Mouse (Mus musculus) spleen, adult 2 months (tissue): ENCODE data around the gene Lfng. TPM values are rescaled to one million over a fixed set of nuclear protein-coding genes. Genes with fewer than 3 reads are reported as not detected.

Experiments
- DNase-seq, 2 experiments: peaks; one replicate each; pipeline versions ENCODE4 v3.0.0 to v3.0.0-alpha.2; 2012 to 2021; ENCODE audit warnings: low spot score in 2 of 2, low read depth in 1 of 2
- H3K27ac ChIP-seq: fragments of 200-500 bp; 2 replicates; pipeline ENCODE4 v1.5.1; 2012; ENCODE audit warnings: low read length, inconsistent platforms; ENCODE audit not compliant: insufficient read depth
- H3K27me3 ChIP-seq: fragments of 200-500 bp; 2 replicates; pipeline ENCODE4 v1.6.1; 2012; ENCODE audit warnings: mild to moderate bottlenecking, moderate library complexity, low read length, inconsistent platforms; ENCODE audit not compliant: control insufficient read depth, insufficient read depth
- H3K36me3 ChIP-seq: fragments of 200-500 bp; 2 replicates; pipeline ENCODE4 v1.6.1; 2012; ENCODE audit warnings: mild to moderate bottlenecking, low read length, inconsistent platforms; ENCODE audit not compliant: control insufficient read depth, insufficient read depth
- H3K4me1 ChIP-seq: fragments of 200-500 bp; 2 replicates; pipeline ENCODE4 v1.6.1; 2011; ENCODE audit warnings: inconsistent platforms; ENCODE audit not compliant: control insufficient read depth, insufficient read depth, insufficient read length
- H3K4me3 ChIP-seq: fragments of 200-500 bp; 2 replicates; pipeline ENCODE4 v1.5.1; 2011; ENCODE audit warnings: mild to moderate bottlenecking, inconsistent platforms; ENCODE audit not compliant: insufficient read depth, insufficient read length; ENCODE audit errors: extremely low read depth
- CTCF ChIP-seq: fragments of 200-500 bp; IDR thresholded peaks from 2 replicates; pipeline ENCODE4 v1.5.1; 2011; ENCODE audit warnings: mild to moderate bottlenecking, inconsistent platforms; ENCODE audit not compliant: insufficient read depth, insufficient read length, insufficient replicate concordance; ENCODE audit errors: extremely low read depth
- POLR2A ChIP-seq: fragments of 200-500 bp; IDR thresholded peaks from 2 replicates; pipeline ENCODE4 v1.6.1; 2011; ENCODE audit warnings: low read depth, low read length, inconsistent platforms
- WGBS: fragments of 180-500 bp; shearing (Covaris S2); methylation state at CpG from one replicate; pipeline ENCODE4 v1.1.7; 2018; 5-methylcytosine and 5-hydroxymethylcytosine counted together
- polyA plus RNA-seq: library from polyadenylated mRNA; depleted of rRNA; stranded (reverse); fragments of >200 nt; gene quantifications from 2 replicates; pipeline ENCODE4 v1.2.3, GENCODE M21; 2012; rRNA removed

The Lfng gene
- polyA plus RNA-seq, 1 experiment: 165 TPM

DNA sequence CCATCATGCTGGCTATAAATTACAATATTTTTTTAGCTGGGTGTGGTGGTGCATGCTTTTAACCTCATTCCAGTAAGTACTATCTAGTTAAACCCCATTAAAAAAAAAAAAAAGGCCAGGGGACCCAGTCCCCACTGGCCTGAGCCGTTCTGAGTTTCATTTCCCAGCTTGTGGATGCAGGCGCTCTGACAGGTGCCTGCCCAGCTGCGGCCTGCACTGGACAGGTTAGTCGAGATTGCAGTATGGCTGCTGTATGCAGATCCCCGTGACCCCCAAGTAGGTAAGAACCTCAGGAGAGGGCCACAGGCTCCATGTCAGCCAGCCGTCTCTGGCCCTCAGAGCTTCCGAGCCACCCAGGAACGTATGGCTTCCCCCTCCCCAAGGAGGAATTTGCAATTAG is 54.3 kb downstream of the Lfng start:
- no peaks in the 10 kb centered on the region for H3K27me3 ChIP-seq
- H3K4me1 ChIP-seq: peaks cover 25% of the 10 kb centered on the region; the same call in 1 of the 2 replicates
- H3K4me3 ChIP-seq: no peak overlapping the region
- peak overlapping the region; percentile 31; the same call in 1 of the 2 replicates for H3K27ac ChIP-seq
- 64% methylated on average over 8 of the region's 8 CpGs for WGBS
- DNase-seq: no peak
- TF ChIP-seq CTCF (no peak), POLR2A (no peak)
- H3K36me3 ChIP-seq: no peaks in the 10 kb centered on the region

DNA sequence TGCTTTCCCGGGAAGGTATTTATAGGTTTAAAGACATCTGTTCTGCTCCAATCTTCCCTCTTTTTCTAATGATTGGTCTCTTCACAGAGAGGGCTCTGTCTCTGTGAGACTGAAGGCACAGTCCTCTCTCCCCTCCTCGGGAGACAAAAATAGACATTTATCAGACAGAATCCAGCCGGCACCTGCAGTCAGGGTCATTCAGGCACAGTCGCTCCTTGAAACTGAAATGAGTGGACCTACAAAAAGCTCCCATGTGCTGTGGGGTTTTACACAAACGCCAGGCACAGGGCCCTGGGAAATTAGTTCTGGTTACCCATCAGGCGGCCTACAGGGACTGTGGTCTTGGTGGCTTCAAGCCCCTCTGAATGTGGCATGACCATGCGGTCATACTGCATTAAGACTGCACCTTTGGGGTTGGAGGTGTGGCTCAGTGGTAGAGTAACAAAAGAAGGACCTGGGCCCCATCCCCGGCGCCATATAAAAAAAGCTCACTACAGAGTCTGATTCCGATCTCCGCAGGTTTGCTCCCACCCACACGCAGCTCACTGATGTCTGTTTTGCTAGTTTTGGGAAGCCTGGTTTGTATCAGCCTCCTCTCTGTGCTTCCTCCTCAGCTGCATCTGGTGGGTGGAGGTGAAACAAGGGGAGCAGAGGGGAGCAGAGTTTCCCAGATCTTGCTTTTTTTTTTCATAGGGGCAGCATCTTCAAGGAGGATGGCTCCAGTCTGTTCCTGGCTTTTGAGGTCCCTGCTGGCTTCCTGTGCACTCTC is 54.9 kb downstream of the Lfng start:
- Histone ChIP-seq H3K4me3 (peak overlapping the region; percentile 51), H3K27ac (peak overlapping the region; percentile 87), H3K4me1 (peaks cover 25% of the 10 kb centered on the region; the same call in 1 of the 2 replicates), H3K27me3 (no peaks in the 10 kb centered on the region), H3K36me3 (no peaks in the 10 kb centered on the region)
- 39% methylated on average over 12 of the region's 12 CpGs for WGBS
- DNase-seq: no peak
- TF ChIP-seq CTCF (no peak), POLR2A (no peak)

DNA sequence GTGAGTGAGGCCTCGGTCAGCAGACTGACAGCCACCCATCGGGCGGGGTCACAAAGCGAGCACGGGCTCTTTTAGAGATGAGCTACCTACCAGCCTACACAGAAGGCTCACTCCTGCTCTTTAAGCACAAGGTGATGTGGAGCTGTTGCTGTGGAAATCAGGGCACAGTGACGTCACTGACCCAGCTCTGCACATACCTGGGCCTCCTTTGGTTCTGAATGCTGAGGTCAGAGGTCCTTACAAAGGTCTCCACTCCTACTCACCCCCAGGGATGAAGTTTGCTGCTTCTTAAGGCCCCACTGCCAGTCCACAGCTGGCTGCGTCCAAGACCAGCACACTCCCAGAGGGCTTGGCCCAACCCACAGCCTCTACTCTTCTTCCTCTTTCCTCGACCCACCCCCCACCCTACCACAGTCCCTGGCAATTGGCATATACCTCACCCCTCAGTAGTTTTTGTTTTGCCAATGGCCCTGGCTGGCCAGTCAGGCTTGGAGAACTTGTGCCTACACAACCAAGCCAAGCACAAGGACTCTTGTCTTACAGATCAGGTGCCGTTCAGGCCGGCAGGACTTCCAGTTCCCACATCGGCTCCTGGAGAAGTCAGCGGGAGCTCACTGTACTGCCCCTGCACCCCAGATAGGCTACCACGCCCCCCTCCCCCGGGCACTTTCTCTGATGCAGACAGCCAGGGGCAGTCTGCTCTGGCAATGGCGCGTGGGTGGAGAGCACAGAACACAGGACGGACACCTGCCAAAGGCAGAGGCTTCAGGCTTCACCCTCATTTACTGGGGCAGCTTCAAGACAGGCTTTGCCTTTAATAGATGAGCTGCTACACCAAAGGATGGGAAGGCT is 55.8 kb downstream of the Lfng start:
- H3K27me3 ChIP-seq: no peaks in the 10 kb centered on the region
- peak; percentile 34 to 61 for DNase-seq
- no peaks in the 10 kb centered on the region for H3K36me3 ChIP-seq
- H3K4me3 ChIP-seq: peak overlapping the region; percentile 51
- H3K4me1 ChIP-seq: peaks cover 25% of the 10 kb centered on the region; the same call in 1 of the 2 replicates
- no peak; the same call in 1 of the 2 replicates for TF ChIP-seq POLR2A
- no peak for TF ChIP-seq CTCF
- H3K27ac ChIP-seq: peak overlapping the region; percentile 87
- WGBS: 25% methylated on average over 17 of the region's 17 CpGs

DNA sequence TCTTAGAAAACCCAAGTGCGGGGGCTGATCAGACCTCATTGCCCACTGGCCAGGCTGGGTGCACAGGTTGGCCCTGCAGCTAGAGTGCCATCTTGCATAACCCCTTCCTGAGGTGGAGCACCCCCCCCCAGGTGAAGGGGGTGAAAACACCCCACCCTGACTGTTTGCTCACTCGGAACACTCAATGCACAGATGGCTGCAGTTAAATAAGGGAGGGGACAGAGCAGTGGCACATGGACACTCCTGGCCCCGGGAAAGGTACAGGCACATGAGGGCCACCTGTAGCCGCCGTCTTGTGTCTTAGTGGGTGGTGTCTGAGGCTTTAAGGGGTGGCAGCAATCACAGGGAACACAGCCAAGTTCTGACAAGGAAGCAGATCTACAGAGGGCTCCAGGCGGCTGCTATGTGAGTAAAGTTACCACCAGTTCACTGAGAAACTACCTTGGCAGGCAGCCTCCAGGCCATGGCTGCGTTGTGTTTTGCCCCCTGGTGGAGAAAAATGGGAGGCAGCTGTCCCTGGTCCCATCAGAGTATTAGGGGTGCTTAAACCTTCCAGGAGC is 56.6 kb downstream of the Lfng start:
- Histone ChIP-seq H3K36me3 (no peaks in the 10 kb centered on the region), H3K27me3 (no peaks in the 10 kb centered on the region), H3K4me1 (peaks cover 25% of the 10 kb centered on the region; the same call in 1 of the 2 replicates), H3K4me3 (no peak overlapping the region), H3K27ac (peak overlapping the region; percentile 87)
- 18% methylated on average over 7 of the region's 7 CpGs for WGBS
- peak; percentile 83 for TF ChIP-seq CTCF
- TF ChIP-seq POLR2A: no peak
- DNase-seq: peak; percentile 60 to 78

Other genes starting within 250 kb of the Lfng start
- gene Snx8, start 218.1 kb upstream of the Lfng start, polyA plus RNA-seq: 42.3 and 44.9 TPM in 2 replicates
- 72.1 and 74.3 TPM in 2 replicates for gene Eif3b, start 188.0 kb upstream of the Lfng start, polyA plus RNA-seq
- gene Gm4869, start 161.7 kb upstream of the Lfng start, polyA plus RNA-seq: 0.07 and 0.12 TPM in 2 replicates
- 28.0 and 31.6 TPM in 2 replicates for gene Chst12, start 101.8 kb upstream of the Lfng start, polyA plus RNA-seq
- 0.61 and 0.81 TPM in 2 replicates for gene Grifin, start 42.2 kb upstream of the Lfng start, polyA plus RNA-seq
- 95.1 and 118 TPM in 2 replicates for gene Ttyh3, start 41.7 kb downstream of the Lfng start, polyA plus RNA-seq
- gene Iqce, start 95.1 kb downstream of the Lfng start, polyA plus RNA-seq: 12.2 and 12.5 TPM in 2 replicates
- gene Brat1, start 97.7 kb downstream of the Lfng start, polyA plus RNA-seq: 28.3 and 40.5 TPM in 2 replicates
- 17.6 and 19.1 TPM in 2 replicates for gene Amz1, start 116.8 kb downstream of the Lfng start, polyA plus RNA-seq
- 66.8 and 67.9 TPM in 2 replicates for gene Gna12, start 223.1 kb downstream of the Lfng start, polyA plus RNA-seq